Mouse (Mus musculus): ENCODE measurements around the gene Palld.

DNA sequence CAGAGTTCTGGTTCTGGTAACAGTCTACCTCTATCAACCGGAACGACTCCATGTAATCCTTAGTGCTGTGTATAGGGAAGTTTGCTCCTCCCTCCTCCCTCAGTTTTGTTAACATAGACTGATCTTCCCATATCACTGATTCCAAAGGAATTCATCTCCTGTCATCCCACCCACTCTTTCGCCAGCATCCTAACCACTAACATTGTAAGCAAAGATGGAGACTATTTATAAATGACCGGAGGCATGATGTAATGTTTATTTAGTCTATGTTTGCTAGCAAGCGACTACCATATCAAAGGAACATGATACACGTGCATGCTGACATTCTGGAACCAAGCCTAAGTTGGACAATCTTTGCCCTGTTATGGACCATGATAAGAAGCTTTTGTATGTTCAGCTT, 250.5 kb downstream of the Palld start:
- TF ChIP-seq POLR2A (IDR thresholded peaks at IDR 0.05; ENCODE audit: low read depth, low read length) = no peak
- no peak for TF ChIP-seq CTCF (IDR thresholded peaks at IDR 0.05; ENCODE audit: extremely low read depth, insufficient read depth, insufficient read length, insufficient replicate concordance)

Data from spleen, adult 2 months (tissue).